Mouse (Mus musculus) neural tube, embryonic 12.5 days (tissue): Measurements from ENCODE around the gene Dkc1. TPM values are rescaled to one million over a fixed set of nuclear protein-coding genes. Genes with fewer than 3 reads are reported as not detected.
"Not testable (repeated sequence)": the region's sequence is repeated elsewhere in the genome, so short reads cannot be mapped to it uniquely, and the experiment has no call there.

Experiments
- ATAC-seq: fragments of 200-750 bp; cut with Nextera tagmentation; 2 replicates; pipeline ENCODE4 v1.8.0; 2017; ENCODE audit warnings: low read depth, mild to moderate bottlenecking, moderate TSS enrichment, moderate library complexity; ENCODE audit not compliant: low FRiP score
- H3K27ac ChIP-seq: fragments of 300-500 bp; sonication (generic); 2 replicates; pipeline ENCODE4 v1.5.1; 2016
- H3K27me3 ChIP-seq: fragments of 300-500 bp; sonication (generic); replicated peaks from 2 replicates; pipeline ENCODE4 v1.6.1; 2016; ENCODE audit warnings: mild to moderate bottlenecking
- H3K36me3 ChIP-seq: fragments of 300-500 bp; sonication (generic); 2 replicates; pipeline ENCODE4 v1.6.1; 2016; ENCODE audit warnings: mild to moderate bottlenecking
- H3K4me1 ChIP-seq: fragments of 300-500 bp; sonication (generic); 2 replicates; pipeline ENCODE4 v1.6.1; 2016
- H3K4me2 ChIP-seq: fragments of 300-500 bp; sonication (generic); replicated peaks from 2 replicates; pipeline ENCODE4 v1.6.1; 2016; ENCODE audit warnings: mild to moderate bottlenecking
- H3K4me3 ChIP-seq: fragments of 300-500 bp; sonication (generic); 2 replicates; pipeline ENCODE4 v1.5.1; 2016
- H3K9ac ChIP-seq: fragments of 300-500 bp; sonication (generic); 2 replicates; pipeline ENCODE4 v1.6.1; 2016; ENCODE audit warnings: mild to moderate bottlenecking
- H3K9me3 ChIP-seq: fragments of 300-500 bp; sonication (generic); 2 replicates; pipeline ENCODE4 v1.6.1; 2016; ENCODE audit warnings: mild to moderate bottlenecking
- WGBS: fragments of 180-500 bp; shearing (Covaris S2); methylation state at CpG from one replicate; pipeline ENCODE4 v1.1.7; 2016; 5-methylcytosine and 5-hydroxymethylcytosine counted together
- polyA plus RNA-seq: library from polyadenylated mRNA; unstranded; fragments of >200 nt; fragmentation: Nextera tagmentation; extraction: Ambion mirVana; gene quantifications from 2 replicates; pipeline ENCODE4 v1.2.1, GENCODE M21; 2016

Dkc1 gene
- polyA plus RNA-seq, 1 experiment from 2014 or later, result 85.6 TPM

GRCm38 (mm10) chrX:75115550-75115949 lies 19.9 kb downstream of the Dkc1 start:
- Histone ChIP-seq H3K27me3 (no peaks in the 10 kb centered on the region), H3K36me3 (peaks cover 4% of the 10 kb centered on the region; the same call in 1 of the 2 replicates), H3K4me1 (no peaks in the 10 kb centered on the region), H3K9me3 (no peaks in the 10 kb centered on the region), H3K4me2 (no peak overlapping the region), H3K9ac (no peak overlapping the region), H3K4me3 (no peak overlapping the region), H3K27ac (no peak overlapping the region)
- no peak for ATAC-seq

- WGBS, result 94% methylated on average over 3 of the region's 3 CpGs
- H3K4me3 ChIP-seq, result no peak overlapping the region
- H3K4me1 ChIP-seq, result no peaks in the 10 kb centered on the region
Observed at GRCm38 (mm10) chrX:75125606-75126005, 30.0 kb downstream of the Dkc1 start.

GRCm38 (mm10) chrX:75126893-75127292 lies 31.2 kb downstream of the Dkc1 start:
- Histone ChIP-seq H3K4me1 (no peaks in the 10 kb centered on the region), H3K9me3 (no peaks in the 10 kb centered on the region), H3K9ac (no peak overlapping the region), H3K4me3 (no peak overlapping the region), H3K4me2 (no peak overlapping the region), H3K36me3 (no peaks in the 10 kb centered on the region), H3K27ac (no peak overlapping the region), H3K27me3 (no peaks in the 10 kb centered on the region)
- no peak for ATAC-seq

More at GRCm38 (mm10) chrX:75125606-75126005, 30.0 kb downstream of the Dkc1 start:
- H3K36me3 ChIP-seq, result no peaks in the 10 kb centered on the region
- H3K27ac ChIP-seq, result no peak overlapping the region
- no peak overlapping the region for H3K9ac ChIP-seq
- H3K27me3 ChIP-seq, result no peaks in the 10 kb centered on the region
- ATAC-seq, result no peak
- H3K9me3 ChIP-seq, result no peaks in the 10 kb centered on the region
- no peak overlapping the region for H3K4me2 ChIP-seq

GRCm38 (mm10) chrX:75128333-75128980 lies 32.8 kb downstream of the Dkc1 start:
- H3K9ac ChIP-seq, result no peak overlapping the region
- no peaks in the 10 kb centered on the region for H3K9me3 ChIP-seq
- no peak overlapping the region for H3K27ac ChIP-seq
- no peak overlapping the region for H3K4me2 ChIP-seq
- no peaks in the 10 kb centered on the region for H3K27me3 ChIP-seq
- no peaks in the 10 kb centered on the region for H3K36me3 ChIP-seq
- H3K4me3 ChIP-seq, result no peak overlapping the region
- no peak for ATAC-seq
- H3K4me1 ChIP-seq, result no peaks in the 10 kb centered on the region

- H3K4me2 ChIP-seq, result no peak overlapping the region
- WGBS, result 68% methylated on average over 2 of the region's 2 CpGs
- H3K4me3 ChIP-seq, result no peak overlapping the region
- no peaks in the 10 kb centered on the region for H3K27me3 ChIP-seq
- no peaks in the 10 kb centered on the region for H3K36me3 ChIP-seq
- H3K9ac ChIP-seq, result no peak overlapping the region
- H3K4me1 ChIP-seq, result no peaks in the 10 kb centered on the region
- ATAC-seq, result no peak
- H3K9me3 ChIP-seq, result no peaks in the 10 kb centered on the region
- no peak overlapping the region for H3K27ac ChIP-seq
Observed at GRCm38 (mm10) chrX:75129474-75129873, 33.8 kb downstream of the Dkc1 start.

GRCm38 (mm10) chrX:75130467-75131160 lies 35.0 kb downstream of the Dkc1 start, which contains the start of gene Mpp1:
Gene Mpp1, minus strand, starts transcription at chrX:75131016.
- H3K4me2 ChIP-seq, result peak within 1 kb of the TSS; percentile 59
- no peaks in the 10 kb centered on the region for H3K36me3 ChIP-seq
- H3K9ac ChIP-seq, result peak within 1 kb of the TSS; percentile 59
- WGBS, result 14% methylated on average over 36 of the region's 36 CpGs
- no peaks in the 10 kb centered on the region for H3K27me3 ChIP-seq
- peak; percentile 99 for ATAC-seq
- H3K4me1 ChIP-seq, result no peaks in the 10 kb centered on the region
- H3K4me3 ChIP-seq, result peak within 1 kb of the TSS; percentile 40
- H3K9me3 ChIP-seq, result no peaks in the 10 kb centered on the region
- no peak within 1 kb of the TSS for H3K27ac ChIP-seq

- H3K4me3 ChIP-seq, result no peak overlapping the region
- ATAC-seq, result no peak
- H3K9me3 ChIP-seq, result no peaks in the 10 kb centered on the region
Observed at GRCm38 (mm10) chrX:75136938-75137337, 41.3 kb downstream of the Dkc1 start.

GRCm38 (mm10) chrX:75137729-75138128 lies 42.1 kb downstream of the Dkc1 start:
- WGBS, result 81% methylated on average over 2 of the region's 2 CpGs
- H3K4me3 ChIP-seq, result no peak overlapping the region
- no peaks in the 10 kb centered on the region for H3K36me3 ChIP-seq
- H3K9ac ChIP-seq, result no peak overlapping the region
- no peak overlapping the region for H3K27ac ChIP-seq
- no peaks in the 10 kb centered on the region for H3K9me3 ChIP-seq
- H3K27me3 ChIP-seq, result no peaks in the 10 kb centered on the region
- no peaks in the 10 kb centered on the region for H3K4me1 ChIP-seq
- H3K4me2 ChIP-seq, result no peak overlapping the region
- ATAC-seq, result no peak

More at GRCm38 (mm10) chrX:75136938-75137337, 41.3 kb downstream of the Dkc1 start:
- no peak overlapping the region for H3K27ac ChIP-seq
- no peaks in the 10 kb centered on the region for H3K4me1 ChIP-seq
- no peak overlapping the region for H3K4me2 ChIP-seq
- no peak overlapping the region for H3K9ac ChIP-seq
- H3K36me3 ChIP-seq, result no peaks in the 10 kb centered on the region
- H3K27me3 ChIP-seq, result no peaks in the 10 kb centered on the region

- ATAC-seq, result no peak
- no peak overlapping the region for H3K4me2 ChIP-seq
- no peak overlapping the region for H3K27ac ChIP-seq
- H3K9ac ChIP-seq, result no peak overlapping the region
- H3K36me3 ChIP-seq, result no peaks in the 10 kb centered on the region
- no peaks in the 10 kb centered on the region for H3K27me3 ChIP-seq
- H3K9me3 ChIP-seq, result no peaks in the 10 kb centered on the region
- WGBS, result 91% methylated on average over 2 of the region's 2 CpGs
- no peaks in the 10 kb centered on the region for H3K4me1 ChIP-seq
- H3K4me3 ChIP-seq, result no peak overlapping the region
Observed at GRCm38 (mm10) chrX:75138182-75138581, 42.5 kb downstream of the Dkc1 start.

GRCm38 (mm10) chrX:75143124-75143555 lies 47.5 kb downstream of the Dkc1 start:
- H3K27me3 ChIP-seq, result not testable (repeated sequence)
- 0 out of 2 replicates have a peak overlapping the region, but pooled peaks have one; percentile 33 for H3K9ac ChIP-seq

GRCm38 (mm10) chrX:75148414-75148813 lies 52.8 kb downstream of the Dkc1 start:
- 82% methylated on average over 4 of the region's 4 CpGs for WGBS
- no peak for ATAC-seq
- no peak overlapping the region for H3K4me2 ChIP-seq
- H3K27me3 ChIP-seq, result no peaks in the 10 kb centered on the region
- H3K36me3 ChIP-seq, result no peaks in the 10 kb centered on the region
- no peaks in the 10 kb centered on the region for H3K9me3 ChIP-seq
- H3K4me1 ChIP-seq, result no peaks in the 10 kb centered on the region
- no peak overlapping the region for H3K9ac ChIP-seq
- no peak overlapping the region for H3K27ac ChIP-seq
- H3K4me3 ChIP-seq, result no peak overlapping the region

More at GRCm38 (mm10) chrX:75143124-75143555, 47.5 kb downstream of the Dkc1 start:
- H3K4me1 ChIP-seq, H3K36me3 ChIP-seq, ATAC-seq, H3K27ac ChIP-seq, H3K9me3 ChIP-seq: not testable (repeated sequence)
- 25% methylated on average over 26 of the region's 42 CpGs for WGBS
- Histone ChIP-seq H3K4me2 (peak overlapping the region; percentile 59), H3K4me3 (peak overlapping the region; percentile 30)

- Histone ChIP-seq H3K36me3 (no peaks in the 10 kb centered on the region), H3K4me1 (no peaks in the 10 kb centered on the region), H3K4me3 (no peak overlapping the region), H3K27ac (no peak overlapping the region), H3K9ac (no peak overlapping the region), H3K27me3 (no peaks in the 10 kb centered on the region), H3K9me3 (no peaks in the 10 kb centered on the region), H3K4me2 (no peak overlapping the region)
- WGBS, result 81% methylated on average over 2 of the region's 2 CpGs
- no peak for ATAC-seq
Observed at GRCm38 (mm10) chrX:75150304-75150703, 54.6 kb downstream of the Dkc1 start.

GRCm38 (mm10) chrX:75152249-75152648 lies 56.6 kb downstream of the Dkc1 start:
- Histone ChIP-seq H3K4me2 (no peak overlapping the region), H3K27me3 (no peaks in the 10 kb centered on the region), H3K27ac (no peak overlapping the region), H3K4me3 (no peak overlapping the region), H3K36me3 (no peaks in the 10 kb centered on the region), H3K9ac (no peak overlapping the region), H3K4me1 (no peaks in the 10 kb centered on the region), H3K9me3 (no peaks in the 10 kb centered on the region)
- no peak for ATAC-seq
- 73% methylated on average over 1 of the region's 1 CpGs for WGBS
